Mouse (Mus musculus) megakaryocyte, embryonic 14.5 days (primary cell): ENCODE measurements around the gene Tspyl3.

ENCODE experiments used
- FLI1 ChIP-seq: IDR thresholded peaks from 2 replicates; pipeline ENCODE4 v1.6.1; 2012; ENCODE audit warnings: low read length, inconsistent platforms, mixed read lengths
- GATA1 ChIP-seq: IDR thresholded peaks from 3 replicates; pipeline ENCODE4 v1.6.1; 2012; ENCODE audit warnings: mixed read lengths, low read length, inconsistent platforms, borderline replicate concordance

DNA sequence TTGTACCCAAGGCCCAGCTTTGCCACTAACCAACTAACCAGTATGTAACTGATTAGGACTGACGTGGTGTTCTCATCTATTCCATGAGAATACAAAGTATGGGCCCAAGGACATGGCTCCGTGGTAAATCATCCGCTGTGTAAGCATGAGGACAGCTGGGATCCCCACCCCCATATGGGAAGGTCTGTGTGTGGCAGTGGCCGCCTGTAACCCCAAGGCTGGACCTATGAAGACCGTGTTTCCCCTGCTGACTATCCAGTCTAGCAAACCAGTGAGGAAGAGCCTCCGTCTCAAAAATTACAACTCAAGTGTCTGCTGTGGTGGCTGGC lies 49.6 kb upstream of the Tspyl3 start:
- TF ChIP-seq GATA1 (no peak), FLI1 (no peak)
